Mouse (Mus musculus) megakaryocyte-erythroid progenitor cell, adult 5-6 weeks (primary cell): ENCODE measurements at regions not wholly inside any gene's neighbourhood (a gene's known extent, or its start where the extent isn't known, plus 50 kb on each side); places are given as distances from the start of the nearest gene placed in this dataset.

Source experiments
- ATAC-seq: replicated peaks from 2 replicates; pipeline ENCODE4 v1.8.0; 2016; ENCODE audit warnings: mild to moderate bottlenecking, inconsistent platforms; ENCODE audit not compliant: severe bottlenecking, poor library complexity, low FRiP score, low TSS enrichment

- ATAC-seq = peak; percentile 68; the same call in 1 of the 2 replicates
Observed at GRCm38 (mm10) chrX:136321692-136322091, 51.6 kb downstream of the Bex3 start.

GRCm38 (mm10) chrX:136365809-136366208 is 95.8 kb downstream of the Bex3 start:
- no peak for ATAC-seq
